Mouse (Mus musculus): Measurements from ENCODE around the gene Fndc3b.

DNA sequence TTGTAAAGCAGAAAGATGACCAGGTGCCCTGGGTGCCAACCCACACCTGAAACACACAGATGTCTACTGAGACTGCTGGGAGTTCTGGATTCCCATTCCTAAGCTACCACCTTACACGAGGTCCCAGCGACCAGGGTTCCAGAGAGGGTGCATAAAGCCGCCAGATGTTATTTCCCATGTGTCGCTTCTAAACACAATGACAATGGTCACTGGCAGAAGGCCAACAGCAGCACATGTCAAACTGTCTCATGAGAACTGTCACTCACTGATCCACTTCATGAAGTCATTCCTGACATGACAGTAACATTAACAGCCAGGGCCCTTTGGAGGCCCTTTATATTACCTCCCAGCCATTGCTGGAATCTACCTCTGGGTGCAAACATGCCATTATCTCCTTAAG, 110.9 kb downstream of the Fndc3b start:
- TF ChIP-seq TAL1 (IDR thresholded peaks at IDR 0.05; ENCODE audit: low read length) (no peak), GATA1 (IDR thresholded peaks at IDR 0.05; ENCODE audit: low read length) (no peak)
